Mouse (Mus musculus): ENCODE results near the gene Gm20661.
A peak's percentile ranks its signal among the peaks of the same experiment; 100 is the strongest.

Gene Gm20661

GRCm38 (mm10) chr9:107982681-107983346, at the start of gene Gm20661:
TSS of gene Gm20661 (plus strand) at chr9:107983058.
- peak; percentile 87 to 93 for DNase-seq (ENCODE audit: low spot score in 2 of 2)

DNA sequence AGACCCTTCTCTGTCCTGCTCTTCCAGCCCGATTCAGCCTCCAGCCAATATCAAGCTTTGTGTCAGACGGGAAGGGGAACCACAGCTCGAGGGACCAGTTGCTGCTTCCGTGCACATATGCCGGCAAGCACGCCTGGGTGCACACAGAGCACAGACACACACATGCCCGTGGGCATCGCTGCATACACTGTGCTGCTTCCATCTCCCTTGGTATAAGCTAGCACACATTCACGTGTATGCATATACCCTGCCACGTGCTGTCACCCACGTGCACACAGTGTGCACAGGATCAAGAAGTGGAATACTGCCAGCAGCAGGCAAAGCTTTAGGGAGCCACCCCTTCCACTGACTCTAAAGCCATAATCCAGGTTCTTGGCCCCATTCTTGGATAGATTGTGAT, 48.7 kb upstream of the Gm20661 start:
- DNase-seq (ENCODE audit: low spot score in 2 of 2) = no peak

DNA sequence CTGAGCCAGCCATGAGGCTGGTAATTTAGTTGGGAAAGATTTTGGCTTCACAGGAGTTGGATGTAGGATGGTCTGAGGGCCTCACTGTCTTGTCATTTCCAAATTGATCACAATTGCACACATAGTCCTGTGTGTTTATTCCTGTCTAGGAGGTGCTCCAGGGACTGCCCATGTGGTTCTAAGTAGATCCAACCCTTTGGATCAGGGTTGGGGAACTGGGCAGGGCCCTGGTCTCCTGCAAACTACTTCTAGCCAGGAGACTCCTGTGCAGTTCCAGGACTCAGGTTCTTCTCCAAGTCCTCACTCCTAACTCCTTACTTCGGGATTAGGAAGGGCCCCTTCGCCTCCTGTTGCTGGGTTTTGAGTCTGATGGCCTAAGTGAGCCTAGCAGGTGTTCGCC, 47.5 kb upstream of the Gm20661 start, which contains the start of gene Camkv:
TSS of gene Camkv (plus strand) at position 301 of the 400 bp plus-strand sequence.
- no peak for DNase-seq (ENCODE audit: low spot score in 2 of 2)

DNA sequence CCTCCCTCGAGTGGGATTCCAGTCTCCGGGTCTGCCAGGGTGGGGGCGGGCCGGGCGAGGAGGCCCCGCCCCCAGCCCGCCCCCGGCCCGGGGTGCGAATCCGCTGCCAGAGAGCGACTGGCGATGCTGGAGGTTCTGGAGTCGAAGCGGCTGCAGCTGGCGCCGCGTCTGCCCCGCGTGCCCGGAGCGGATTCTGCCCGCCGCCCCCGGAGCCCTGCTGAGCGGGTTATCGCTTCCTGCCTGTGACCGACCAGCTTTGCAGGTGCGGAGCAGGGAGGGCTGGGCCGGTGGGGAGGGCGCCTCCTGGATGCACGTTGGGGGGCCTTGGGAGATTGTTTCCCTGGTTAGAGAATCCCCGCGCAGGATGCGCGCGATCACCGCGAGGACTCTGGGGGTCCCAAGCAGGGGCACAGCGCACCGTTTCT, 47.1 kb upstream of the Gm20661 start:
- no peak for DNase-seq (ENCODE audit: low spot score in 2 of 2)

- DNase-seq (ENCODE audit: low spot score in 2 of 2) = no peak
Observed at GRCm38 (mm10) chr9:107936215-107936822, 46.5 kb upstream of the Gm20661 start.

DNA sequence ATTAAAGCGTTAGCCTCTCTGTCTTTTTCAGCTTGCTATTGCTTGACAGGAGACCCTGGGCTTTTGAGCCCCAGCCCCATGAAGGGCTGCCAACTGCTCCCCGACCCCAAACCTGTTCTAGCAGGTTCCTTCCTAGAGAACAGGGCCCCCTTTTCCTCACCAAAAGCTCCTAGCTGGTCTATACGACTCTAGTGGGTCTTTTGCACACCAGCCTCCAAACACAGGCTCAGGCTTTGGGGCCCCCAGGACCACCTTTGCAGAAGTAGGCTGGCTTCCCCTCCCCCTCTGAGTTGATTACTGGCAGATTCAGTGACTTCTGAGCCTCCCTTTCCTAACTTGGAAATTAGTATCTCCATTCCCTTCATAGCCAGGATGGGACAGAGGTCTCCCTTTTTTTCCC, 46.0 kb upstream of the Gm20661 start:
- no peak for DNase-seq (ENCODE audit: low spot score in 2 of 2)

DNA sequence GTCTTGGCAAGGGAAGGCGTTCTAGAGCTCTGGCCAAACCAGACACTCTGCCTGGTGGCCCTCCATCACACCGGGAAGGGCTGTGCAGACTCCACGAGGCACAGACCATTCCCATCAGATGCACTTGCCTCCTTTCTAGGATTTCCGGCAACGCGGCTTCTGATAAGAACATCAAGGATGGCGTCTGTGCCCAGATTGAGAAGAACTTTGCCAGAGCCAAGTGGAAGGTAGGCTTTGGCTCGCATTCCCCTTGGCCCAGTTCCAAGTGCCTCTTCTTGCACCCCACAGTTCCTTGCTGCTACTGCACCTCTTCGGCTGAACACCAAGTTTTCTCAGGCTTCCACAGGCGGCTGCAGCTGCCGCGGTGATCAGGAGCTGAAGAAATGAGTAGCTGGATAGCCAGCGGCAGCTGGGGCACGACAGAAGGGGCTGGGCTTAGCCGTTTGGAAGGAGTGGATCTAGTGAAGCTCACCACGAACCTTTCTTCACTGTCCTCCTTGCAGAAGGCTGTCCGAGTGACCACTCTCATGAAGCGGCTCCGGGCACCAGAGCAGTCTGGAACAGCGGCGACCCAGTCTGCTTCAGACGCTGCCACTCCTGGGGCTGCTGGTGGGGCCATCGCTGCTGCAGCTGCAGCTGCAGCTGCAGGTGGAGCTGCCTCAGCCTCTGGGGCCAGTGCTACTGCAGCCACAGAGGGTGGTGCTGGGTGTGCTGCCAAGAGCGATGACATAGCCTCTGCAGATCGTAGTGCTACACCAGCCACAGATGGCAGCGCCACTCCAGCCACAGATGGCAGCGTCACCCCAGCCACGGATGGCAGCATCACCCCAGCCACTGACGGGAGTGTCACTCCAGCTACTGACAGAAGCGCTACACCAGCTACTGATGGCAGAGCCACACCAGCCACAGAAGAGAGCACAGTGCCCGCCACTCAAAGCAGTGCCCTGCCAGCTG, 35.3 kb upstream of the Gm20661 start:
- DNase-seq (ENCODE audit: low spot score in 2 of 2) = no peak

- DNase-seq (ENCODE audit: low spot score in 2 of 2) = no peak
Observed at GRCm38 (mm10) chr9:107949184-107949921, 33.5 kb upstream of the Gm20661 start.

DNA sequence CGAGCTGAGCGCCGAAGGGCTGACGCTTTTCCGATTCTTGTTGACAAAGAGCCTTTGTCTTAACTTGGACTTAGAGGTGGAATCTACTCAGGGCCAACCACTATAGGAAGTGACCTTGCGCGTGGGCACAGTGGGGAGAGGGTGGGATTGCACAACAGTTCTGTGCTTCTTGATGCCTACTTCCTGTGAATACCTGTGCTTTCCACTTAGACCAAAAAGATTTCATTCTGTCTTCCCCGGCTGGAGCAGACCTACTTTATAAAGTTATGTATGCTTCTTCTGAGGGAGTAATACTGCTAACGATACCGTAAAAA, 33.0 kb upstream of the Gm20661 start, which contains the start of gene Traip:
TSS of gene Traip (plus strand) at position 215 of the 314 bp plus-strand sequence.
- DNase-seq (ENCODE audit: low spot score in 2 of 2) = no peak

- DNase-seq (ENCODE audit: low spot score in 2 of 2) = peak; percentile 89 to 92
Observed at GRCm38 (mm10) chr9:107950460-107951355, 32.1 kb upstream of the Gm20661 start.

DNA sequence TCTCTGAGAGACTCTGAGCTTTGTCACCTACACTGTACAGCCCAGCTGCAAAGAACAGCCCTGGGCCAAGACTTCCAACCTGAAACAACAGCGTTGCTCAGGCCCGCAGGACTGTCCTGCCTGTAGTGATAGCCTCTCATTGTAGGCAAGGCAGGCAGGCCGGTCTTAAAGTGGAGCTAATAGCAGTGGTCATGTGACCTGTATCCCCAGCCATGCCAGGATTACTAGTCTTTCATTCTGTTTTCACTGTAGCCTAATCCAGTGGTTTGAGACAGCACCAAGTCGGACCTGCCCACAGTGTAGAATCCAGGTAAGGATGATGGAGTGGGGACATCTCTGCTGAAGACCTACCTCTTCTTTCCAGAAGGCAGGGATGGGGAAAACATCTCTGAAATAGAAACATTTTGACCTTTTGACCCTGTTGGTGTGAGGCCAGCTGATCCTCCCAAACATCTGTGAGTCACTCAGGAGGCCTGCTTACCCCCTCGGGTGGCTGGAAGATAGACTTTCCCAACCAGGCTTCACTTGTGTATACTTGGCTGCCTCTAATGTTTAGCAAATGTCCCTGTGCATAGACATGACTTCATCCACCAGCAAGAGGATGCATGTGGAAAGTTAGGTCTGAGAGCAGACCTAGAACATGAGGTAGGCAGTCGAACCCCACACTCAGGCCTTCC, 27.1 kb upstream of the Gm20661 start:
- DNase-seq (ENCODE audit: low spot score in 2 of 2) = no peak

GRCm38 (mm10) chr9:107957141-107957540, 25.7 kb upstream of the Gm20661 start:
- no peak for DNase-seq (ENCODE audit: low spot score in 2 of 2)

DNA sequence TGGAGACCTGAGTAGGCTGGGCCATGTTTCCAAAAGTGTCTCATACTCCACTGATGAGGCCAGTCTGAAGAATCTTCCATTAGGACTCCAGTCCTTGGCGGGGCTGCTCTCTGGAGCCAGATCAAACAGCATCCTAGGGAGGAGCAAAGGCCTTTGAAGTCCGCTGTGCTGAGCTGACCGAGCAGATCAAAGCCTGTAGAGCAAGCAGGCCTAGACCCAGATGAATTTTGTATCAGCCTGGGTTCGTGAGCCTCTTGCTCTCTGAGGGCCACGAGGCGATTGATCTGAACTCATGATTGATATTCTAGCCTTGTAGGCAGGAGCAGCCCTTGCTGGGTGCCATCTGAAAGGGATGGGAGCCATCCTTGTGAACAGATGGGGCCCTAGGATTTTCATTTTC, 23.0 kb upstream of the Gm20661 start:
- no peak for DNase-seq (ENCODE audit: low spot score in 2 of 2)

- DNase-seq (ENCODE audit: low spot score in 2 of 2) = no peak
Observed at GRCm38 (mm10) chr9:107960928-107961327, 21.9 kb upstream of the Gm20661 start.

DNA sequence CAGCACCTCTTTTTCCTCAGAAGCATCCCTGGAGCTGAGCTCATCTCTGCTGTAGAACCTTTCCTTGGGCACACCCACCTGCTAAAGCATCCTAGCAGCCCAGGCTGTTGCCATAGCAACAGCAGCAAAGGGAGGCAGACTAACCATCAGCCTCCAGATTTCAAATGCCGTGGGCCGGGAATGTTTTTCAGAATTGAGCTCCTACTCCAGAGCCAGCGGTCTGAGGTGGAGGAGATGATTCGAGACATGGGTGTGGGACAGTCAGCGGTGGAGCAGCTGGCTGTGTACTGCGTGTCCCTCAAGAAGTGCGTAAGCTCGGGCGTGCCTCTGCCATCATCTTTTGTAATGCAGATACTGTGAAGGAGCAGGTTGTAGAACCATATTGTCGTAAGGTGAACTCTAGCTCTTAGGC, 21.5 kb upstream of the Gm20661 start:
- no peak for DNase-seq (ENCODE audit: low spot score in 2 of 2)

DNA sequence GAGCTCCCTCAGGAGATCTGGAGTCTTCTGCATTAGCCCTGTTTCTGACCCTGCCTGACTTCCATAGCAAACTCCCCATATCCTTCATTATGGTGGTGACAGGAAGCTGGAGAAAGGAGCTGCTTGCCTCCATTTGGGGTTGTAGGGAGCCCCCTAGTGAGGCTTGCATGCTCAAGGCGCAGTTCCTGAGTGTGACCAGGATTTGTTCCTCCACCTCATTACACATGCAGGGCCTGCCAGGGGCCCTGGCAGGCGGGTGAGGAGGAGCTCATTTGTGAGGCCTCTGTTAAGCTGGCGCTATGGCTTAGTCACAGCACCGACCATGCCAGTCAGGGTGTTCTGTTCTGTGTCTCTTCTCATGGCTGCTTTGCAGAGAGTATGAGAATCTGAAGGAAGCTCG, 21.0 kb upstream of the Gm20661 start:
- DNase-seq (ENCODE audit: low spot score in 2 of 2) = no peak

DNA sequence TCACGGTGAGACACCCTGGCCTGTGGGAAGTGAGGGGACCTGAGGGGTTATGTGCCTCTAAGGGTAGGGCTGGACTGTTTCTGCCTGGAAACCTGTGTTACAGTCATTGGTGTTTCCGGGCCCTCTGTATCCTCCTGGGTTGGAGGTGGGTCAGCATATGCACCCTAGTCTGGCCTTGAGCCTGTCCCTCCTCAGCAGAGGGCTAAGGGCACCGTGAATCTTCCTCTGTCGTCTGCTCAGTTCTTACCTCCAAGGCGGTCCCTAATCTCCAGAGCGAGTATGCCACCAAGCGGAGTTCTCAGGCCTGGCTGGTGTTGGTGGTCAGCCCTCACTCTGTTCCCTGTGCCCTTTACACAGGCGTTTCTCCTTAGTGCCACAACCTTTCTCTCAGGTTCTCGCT, 19.9 kb upstream of the Gm20661 start:
- no peak for DNase-seq (ENCODE audit: low spot score in 2 of 2)

- DNase-seq (ENCODE audit: low spot score in 2 of 2) = peak; percentile 83 to 85
Observed at GRCm38 (mm10) chr9:107963700-107964099, 19.2 kb upstream of the Gm20661 start.

- no peak for DNase-seq (ENCODE audit: low spot score in 2 of 2)
Observed at GRCm38 (mm10) chr9:107964681-107965080, 18.2 kb upstream of the Gm20661 start.

- DNase-seq (ENCODE audit: low spot score in 2 of 2) = peak; percentile 34 to 46
Observed at GRCm38 (mm10) chr9:107966676-107967075, 16.2 kb upstream of the Gm20661 start.

Data from heart, adult 9 months (tissue).